Mouse (Mus musculus) monocyte, adult 2 months (primary cell): ENCODE results near the gene Inhbb.

Experiments used
- DNase-seq, 2 experiments: peaks; one replicate each; pipeline ENCODE4 v3.0.0; 2022; ENCODE audit warnings: low spot score in 2 of 2, low read depth in 1 of 2

Gene Inhbb

DNA sequence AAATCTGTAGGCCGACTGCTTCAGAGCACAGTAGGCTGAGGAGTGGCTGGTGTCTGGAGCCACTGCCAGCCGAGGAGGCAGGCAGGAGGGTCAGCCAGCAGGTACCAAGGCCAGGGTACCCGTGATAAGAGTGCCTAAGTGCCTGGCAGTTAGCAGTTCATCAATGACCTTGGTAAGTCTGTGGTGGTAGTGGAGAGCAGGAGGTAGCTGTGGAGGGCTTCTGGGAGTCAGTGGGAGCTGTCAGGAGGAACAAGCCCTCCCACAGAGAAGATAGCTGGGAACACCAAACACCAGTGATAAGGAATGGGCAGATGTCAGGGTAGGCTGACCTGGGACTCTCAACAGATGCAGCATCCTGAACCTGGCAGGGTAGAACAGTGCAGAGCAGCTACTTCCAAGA lies 35.7 kb downstream of the Inhbb start:
- DNase-seq = no peak

DNA sequence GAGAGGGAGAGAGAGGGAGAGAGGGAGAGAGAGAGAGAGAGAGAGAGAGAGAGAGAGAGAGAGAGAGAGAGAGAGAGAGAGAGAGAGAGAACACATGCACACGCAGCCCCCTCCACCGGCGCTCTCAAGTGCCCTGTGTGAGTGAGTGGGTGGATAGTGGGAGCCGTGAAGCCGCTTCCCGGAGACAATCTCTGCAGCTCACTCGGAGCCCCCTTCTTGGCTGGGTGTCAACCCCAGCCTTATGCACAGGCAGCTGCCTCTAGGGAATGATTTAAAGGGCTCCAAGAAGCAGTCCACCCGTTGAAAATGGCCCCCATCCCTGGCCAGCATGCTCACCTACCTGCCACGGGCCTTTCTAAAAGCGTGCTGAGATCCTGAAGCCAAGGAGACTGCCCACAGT lies 38.1 kb downstream of the Inhbb start:
- DNase-seq = no peak

DNA sequence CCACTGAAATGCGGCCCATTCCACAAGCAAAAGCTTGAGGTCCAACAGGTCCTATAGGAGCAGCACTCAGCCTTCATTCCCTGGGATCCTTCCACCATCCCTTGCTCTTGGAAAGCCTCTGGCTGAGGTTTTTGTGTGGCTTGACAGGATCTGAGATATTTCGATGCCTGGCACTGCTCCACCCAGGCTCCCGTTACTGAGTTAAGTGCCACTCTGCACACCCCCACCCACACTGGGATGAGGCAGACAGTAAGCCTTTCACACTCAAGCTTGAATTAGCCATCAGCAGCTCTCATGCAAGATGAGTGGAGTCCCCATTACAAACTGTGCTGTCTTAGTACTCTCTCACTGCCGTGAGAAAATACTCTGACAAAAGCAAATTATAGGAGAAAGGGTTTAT lies 41.4 kb downstream of the Inhbb start:
- no peak for DNase-seq

DNA sequence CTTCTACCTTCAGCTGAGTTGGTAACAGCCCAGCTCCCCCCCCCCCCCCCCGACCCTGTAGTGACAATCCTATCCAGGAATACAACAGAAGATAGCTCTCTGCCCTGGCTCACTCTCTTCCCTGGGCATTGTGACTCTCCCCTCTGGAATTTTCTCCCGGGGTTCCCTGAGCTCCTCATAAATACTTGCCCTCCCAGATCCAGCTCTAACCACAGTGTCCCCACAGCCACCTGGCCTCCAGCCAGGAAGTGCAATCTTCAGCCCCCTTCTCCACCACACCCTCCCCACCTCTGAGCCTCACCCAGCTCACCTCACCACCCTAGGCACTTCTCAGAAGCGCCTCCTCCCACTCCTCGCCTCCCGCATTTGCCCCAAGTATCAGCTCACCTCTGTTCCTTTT lies 46.7 kb downstream of the Inhbb start:
- DNase-seq = no peak

DNA sequence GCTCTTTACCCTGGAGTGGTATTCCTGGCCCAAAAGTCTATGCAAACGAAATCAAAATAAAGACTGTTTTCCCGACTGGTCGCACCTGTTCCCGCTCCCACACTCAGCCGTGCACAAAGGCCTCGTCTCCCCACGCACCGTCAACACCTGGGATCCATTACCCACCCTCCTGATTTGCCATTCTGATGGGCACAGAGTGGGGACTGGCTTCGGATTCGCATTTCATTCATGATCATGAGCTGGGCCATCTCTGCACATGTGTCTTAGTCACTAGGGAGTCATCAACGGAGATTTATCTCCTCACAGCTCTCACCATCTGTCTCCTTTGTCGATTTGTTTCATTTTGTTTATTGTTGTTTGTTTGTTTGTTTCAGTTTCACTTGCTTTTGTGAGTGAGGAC lies 54.5 kb downstream of the Inhbb start:
- no peak for DNase-seq

DNA sequence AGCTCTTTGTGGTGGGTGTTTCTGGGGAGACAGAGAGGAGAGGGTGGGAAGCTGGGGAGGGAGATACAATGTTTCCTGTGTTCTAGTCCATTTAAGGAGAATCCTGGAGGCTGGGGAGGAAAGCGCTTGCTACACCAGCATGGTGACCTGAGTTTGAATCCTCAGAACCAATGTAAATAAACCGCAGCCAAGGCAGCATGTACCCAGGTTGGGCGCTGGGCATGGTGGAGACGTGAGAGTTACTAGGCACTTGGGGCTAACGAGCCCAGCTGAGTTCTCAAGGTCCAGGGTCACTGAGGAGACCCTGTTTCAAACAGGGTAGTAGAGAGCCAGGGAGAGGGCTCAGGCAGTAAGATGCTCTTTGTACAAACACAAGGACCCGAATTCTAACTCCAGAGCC lies 55.7 kb downstream of the Inhbb start:
- no peak for DNase-seq
